Mouse (Mus musculus) heart, embryonic 11.5 days (tissue): ENCODE data around the gene P4hb. TPM values are rescaled to one million over a fixed set of nuclear protein-coding genes. Genes with fewer than 3 reads are reported as not detected.

Experiments used
- ATAC-seq: fragments of 200-750 bp; cut with Nextera tagmentation; replicated peaks from 2 replicates; pipeline ENCODE4 v1.8.0; 2017; ENCODE audit warnings: moderate library complexity; ENCODE audit not compliant: insufficient number of reproducible peaks, low FRiP score, low TSS enrichment
- H3K27ac ChIP-seq: fragments of 300-500 bp; sonication (generic); 2 replicates; pipeline ENCODE4 v1.5.1; 2014; ENCODE audit warnings: mild to moderate bottlenecking, low read depth, low read length
- H3K27me3 ChIP-seq: fragments of 300-500 bp; sonication (generic); 2 replicates; pipeline ENCODE4 v1.6.1; 2014; ENCODE audit warnings: mild to moderate bottlenecking, low read length, mixed read lengths; ENCODE audit not compliant: control insufficient read depth, insufficient read depth
- H3K36me3 ChIP-seq: fragments of 300-500 bp; sonication (generic); 2 replicates; pipeline ENCODE4 v1.6.1; 2014; ENCODE audit warnings: mild to moderate bottlenecking, low read length, moderate library complexity, mixed read lengths; ENCODE audit not compliant: control insufficient read depth, insufficient read depth
- H3K4me1 ChIP-seq: fragments of 300-500 bp; sonication (generic); 2 replicates; pipeline ENCODE4 v1.6.1; 2014; ENCODE audit warnings: low read length; ENCODE audit not compliant: control insufficient read depth, insufficient read depth
- H3K4me2 ChIP-seq: fragments of 300-500 bp; sonication (generic); 2 replicates; pipeline ENCODE4 v1.6.1; 2014; ENCODE audit warnings: mild to moderate bottlenecking, moderate library complexity
- H3K4me3 ChIP-seq: fragments of 300-500 bp; sonication (generic); 2 replicates; pipeline ENCODE4 v1.5.1; 2014; ENCODE audit warnings: low read depth, low read length
- H3K9ac ChIP-seq: fragments of 300-500 bp; sonication (generic); 2 replicates; pipeline ENCODE4 v1.6.1; 2014; ENCODE audit warnings: mild to moderate bottlenecking, low read depth, low read length, moderate library complexity
- H3K9me3 ChIP-seq: fragments of 300-500 bp; sonication (generic); replicated peaks from 2 replicates; pipeline ENCODE4 v1.6.1; 2016; ENCODE audit warnings: low read length; ENCODE audit not compliant: control insufficient read depth
- WGBS: fragments of 180-500 bp; shearing (Covaris S2); extraction: QIAGEN DNeasy Blood & Tissue Kit; methylation state at CpG from one replicate; pipeline ENCODE4 v1.1.7; 2014; ENCODE audit not compliant: insufficient replicate concordance; 5-methylcytosine and 5-hydroxymethylcytosine counted together
- polyA plus RNA-seq: library from polyadenylated mRNA; unstranded; fragments of >200 nt; fragmentation: Nextera tagmentation; extraction: Ambion mirVana; gene quantifications from 2 replicates; pipeline ENCODE4 v1.2.1, GENCODE M21; 2014

P4hb gene
- polyA plus RNA-seq, 1 experiment from 2014 or later = 506 TPM

- 78% methylated on average over 10 of the region's 10 CpGs for WGBS
- Histone ChIP-seq H3K27ac (no peak overlapping the region), H3K4me3 (no peak overlapping the region), H3K4me2 (no peak overlapping the region), H3K4me1 (peaks cover 33% of the 10 kb centered on the region), H3K36me3 (peaks cover 23% of the 10 kb centered on the region), H3K27me3 (no peaks in the 10 kb centered on the region), H3K9ac (no peak overlapping the region), H3K9me3 (no peaks in the 10 kb centered on the region)
- ATAC-seq = no peak
Observed at GRCm38 (mm10) chr11:120578024-120578693, 5.1 kb upstream of the P4hb start.

GRCm38 (mm10) chr11:120577211-120578023, 4.4 kb upstream of the P4hb start:
- 84% methylated on average over 7 of the region's 7 CpGs for WGBS
- Histone ChIP-seq H3K27me3 (no peaks in the 10 kb centered on the region), H3K4me2 (no peak overlapping the region), H3K9me3 (no peaks in the 10 kb centered on the region), H3K4me3 (no peak overlapping the region), H3K27ac (no peak overlapping the region), H3K4me1 (peaks cover 33% of the 10 kb centered on the region), H3K36me3 (peaks cover 23% of the 10 kb centered on the region), H3K9ac (no peak overlapping the region)
- no peak for ATAC-seq

- Histone ChIP-seq H3K4me1 (peaks cover 33% of the 10 kb centered on the region), H3K27ac (no peak overlapping the region), H3K9ac (no peak overlapping the region), H3K4me3 (no peak overlapping the region), H3K27me3 (no peaks in the 10 kb centered on the region), H3K9me3 (no peaks in the 10 kb centered on the region), H3K4me2 (no peak overlapping the region), H3K36me3 (peaks cover 23% of the 10 kb centered on the region)
- WGBS = 81% methylated on average over 3 of the region's 3 CpGs
- ATAC-seq = no peak
Observed at GRCm38 (mm10) chr11:120576365-120576981, 3.4 kb upstream of the P4hb start.

GRCm38 (mm10) chr11:120575940-120576339, 2.9 kb upstream of the P4hb start:
- H3K27ac ChIP-seq = no peak overlapping the region
- H3K4me3 ChIP-seq = no peak overlapping the region
- peaks cover 35% of the 10 kb centered on the region for H3K4me1 ChIP-seq
- H3K27me3 ChIP-seq = no peaks in the 10 kb centered on the region
- H3K36me3 ChIP-seq = peaks cover 25% of the 10 kb centered on the region
- no peak overlapping the region for H3K4me2 ChIP-seq
- no peak overlapping the region for H3K9ac ChIP-seq
- no peak for ATAC-seq
- H3K9me3 ChIP-seq = no peaks in the 10 kb centered on the region

- Histone ChIP-seq H3K9me3 (no peaks in the 10 kb centered on the region), H3K4me3 (no peak overlapping the region), H3K4me1 (peaks cover 31% of the 10 kb centered on the region), H3K36me3 (peaks cover 33% of the 10 kb centered on the region), H3K27ac (no peak overlapping the region), H3K9ac (no peak overlapping the region), H3K4me2 (no peak overlapping the region; the same call in 1 of the 2 replicates), H3K27me3 (no peaks in the 10 kb centered on the region)
- WGBS = 90% methylated on average over 2 of the region's 2 CpGs
- ATAC-seq = no peak
Observed at GRCm38 (mm10) chr11:120575046-120575445, 2.0 kb upstream of the P4hb start.

- Histone ChIP-seq H3K4me2 (peak overlapping the region; percentile 69), H3K4me1 (peaks cover 22% of the 10 kb centered on the region), H3K27ac (no peak overlapping the region), H3K9ac (peak overlapping the region; percentile 92; the same call in 1 of the 2 replicates), H3K4me3 (peak overlapping the region; percentile 98), H3K27me3 (no peaks in the 10 kb centered on the region), H3K36me3 (peaks cover 35% of the 10 kb centered on the region), H3K9me3 (no peaks in the 10 kb centered on the region)
- 40% methylated on average over 5 of the region's 5 CpGs for WGBS
- ATAC-seq = no peak
Observed at GRCm38 (mm10) chr11:120574278-120574600, 1.2 kb upstream of the P4hb start.

- 1% methylated on average over 23 of the region's 23 CpGs for WGBS
- H3K4me2 ChIP-seq = peak overlapping the region; percentile 69
- H3K9ac ChIP-seq = peak overlapping the region; percentile 92
- H3K36me3 ChIP-seq = peaks cover 31% of the 10 kb centered on the region
- H3K4me1 ChIP-seq = peaks cover 17% of the 10 kb centered on the region
- H3K4me3 ChIP-seq = peak overlapping the region; percentile 98
- ATAC-seq = no peak
- H3K27ac ChIP-seq = peak overlapping the region; percentile 96
- no peaks in the 10 kb centered on the region for H3K9me3 ChIP-seq
- H3K27me3 ChIP-seq = no peaks in the 10 kb centered on the region
Observed at GRCm38 (mm10) chr11:120573585-120574277, 678 bp upstream of the P4hb start.

- no peaks in the 10 kb centered on the region for H3K27me3 ChIP-seq
- peak overlapping the region; percentile 98 for H3K4me3 ChIP-seq
- peak overlapping the region; percentile 92 for H3K9ac ChIP-seq
- H3K9me3 ChIP-seq = no peaks in the 10 kb centered on the region
- peak overlapping the region; percentile 86 for H3K4me2 ChIP-seq
- peaks cover 28% of the 10 kb centered on the region for H3K36me3 ChIP-seq
- peak overlapping the region; percentile 96 for H3K27ac ChIP-seq
- 0% methylated on average over 20 of the region's 24 CpGs for WGBS
- ATAC-seq = peak; percentile 31
- H3K4me1 ChIP-seq = peaks cover 16% of the 10 kb centered on the region
Observed at GRCm38 (mm10) chr11:120572417-120572751, 669 bp downstream of the P4hb start.
